Mouse (Mus musculus) midbrain, embryonic 13.5 days (tissue): Measurements from ENCODE around the gene Col23a1. TPM values are rescaled to one million over a fixed set of nuclear protein-coding genes. Genes with fewer than 3 reads are reported as not detected.

ENCODE experiments used
- ATAC-seq: fragments of 200-750 bp; cut with Nextera tagmentation; 2 replicates; pipeline ENCODE4 v1.8.0; 2017; ENCODE audit warnings: mild to moderate bottlenecking, moderate TSS enrichment, moderate library complexity
- H3K27ac ChIP-seq: fragments of 300-500 bp; sonication (generic); 2 replicates; pipeline ENCODE4 v1.5.1; 2015; ENCODE audit warnings: inconsistent platforms, mild to moderate bottlenecking, moderate library complexity
- H3K27me3 ChIP-seq: fragments of 300-500 bp; sonication (generic); 2 replicates; pipeline ENCODE4 v1.6.1; 2015; ENCODE audit warnings: mild to moderate bottlenecking, inconsistent platforms
- H3K36me3 ChIP-seq: fragments of 300-500 bp; sonication (generic); 2 replicates; pipeline ENCODE4 v1.6.1; 2015; ENCODE audit warnings: mild to moderate bottlenecking, inconsistent platforms
- H3K4me1 ChIP-seq: fragments of 300-500 bp; sonication (generic); replicated peaks from 2 replicates; pipeline ENCODE4 v1.6.1; 2015; ENCODE audit warnings: inconsistent platforms
- H3K4me2 ChIP-seq: fragments of 300-500 bp; sonication (generic); replicated peaks from 2 replicates; pipeline ENCODE4 v1.6.1; 2015; ENCODE audit warnings: moderate library complexity, mild to moderate bottlenecking, inconsistent platforms
- H3K4me3 ChIP-seq: fragments of 300-500 bp; sonication (generic); replicated peaks from 2 replicates; pipeline ENCODE4 v1.5.1; 2015; ENCODE audit warnings: mild to moderate bottlenecking, inconsistent platforms
- H3K9ac ChIP-seq: fragments of 300-500 bp; sonication (generic); replicated peaks from 2 replicates; pipeline ENCODE4 v1.6.1; 2015; ENCODE audit warnings: mild to moderate bottlenecking, inconsistent platforms
- H3K9me3 ChIP-seq: fragments of 300-500 bp; sonication (generic); 2 replicates; pipeline ENCODE4 v1.6.1; 2016; ENCODE audit warnings: mild to moderate bottlenecking, inconsistent platforms
- WGBS: fragments of 180-500 bp; shearing (Covaris S2); methylation state at CpG from one replicate; pipeline ENCODE4 v1.1.7; 2015; 5-methylcytosine and 5-hydroxymethylcytosine counted together
- polyA plus RNA-seq: library from polyadenylated mRNA; unstranded; fragments of >200 nt; fragmentation: Nextera tagmentation; extraction: Ambion mirVana; gene quantifications from 2 replicates; pipeline ENCODE4 v1.2.1, GENCODE M21; 2015

The Col23a1 gene
- polyA plus RNA-seq, 1 experiment from 2014 or later, result 5.7 TPM

GRCm38 (mm10) chr11:51576454-51576853 is 286.7 kb downstream of the Col23a1 start:
- 0 out of 2 replicates have a peak overlapping the region, but pooled peaks have one; percentile 10 for H3K27ac ChIP-seq
- H3K27me3 ChIP-seq, result no peaks in the 10 kb centered on the region
- H3K4me2 ChIP-seq, result no peak overlapping the region
- ATAC-seq, result no peak
- H3K36me3 ChIP-seq, result no peaks in the 10 kb centered on the region
- no peaks in the 10 kb centered on the region for H3K4me1 ChIP-seq
- no peak overlapping the region for H3K9ac ChIP-seq
- 74% methylated on average over 4 of the region's 4 CpGs for WGBS
- no peak overlapping the region for H3K4me3 ChIP-seq
- H3K9me3 ChIP-seq, result no peaks in the 10 kb centered on the region

- H3K4me2 ChIP-seq, result no peak overlapping the region
- no peak overlapping the region for H3K27ac ChIP-seq
- WGBS, result 87% methylated on average over 7 of the region's 7 CpGs
- no peaks in the 10 kb centered on the region for H3K9me3 ChIP-seq
- no peak for ATAC-seq
- no peak overlapping the region for H3K4me3 ChIP-seq
- no peaks in the 10 kb centered on the region for H3K36me3 ChIP-seq
- H3K9ac ChIP-seq, result no peak overlapping the region
- no peaks in the 10 kb centered on the region for H3K27me3 ChIP-seq
- no peaks in the 10 kb centered on the region for H3K4me1 ChIP-seq
These were observed 287.9 kb downstream of the Col23a1 start for GRCm38 (mm10) chr11:51577587-51577986.

GRCm38 (mm10) chr11:51579024-51579423 is 289.3 kb downstream of the Col23a1 start:
- ATAC-seq, result no peak

GRCm38 (mm10) chr11:51582713-51583112 is 293.0 kb downstream of the Col23a1 start:
- Histone ChIP-seq H3K27me3 (no peaks in the 10 kb centered on the region), H3K27ac (no peak overlapping the region), H3K4me1 (peaks cover 30% of the 10 kb centered on the region), H3K4me2 (no peak overlapping the region), H3K36me3 (peaks cover 16% of the 10 kb centered on the region), H3K9me3 (no peaks in the 10 kb centered on the region), H3K9ac (no peak overlapping the region), H3K4me3 (no peak overlapping the region)
- 26% methylated on average over 8 of the region's 8 CpGs for WGBS
- no peak for ATAC-seq

More at GRCm38 (mm10) chr11:51579024-51579423, 289.3 kb downstream of the Col23a1 start:
- Histone ChIP-seq H3K27me3 (no peaks in the 10 kb centered on the region), H3K4me2 (no peak overlapping the region), H3K4me1 (peaks cover 10% of the 10 kb centered on the region), H3K4me3 (no peak overlapping the region), H3K9me3 (no peaks in the 10 kb centered on the region), H3K27ac (no peak overlapping the region), H3K9ac (no peak overlapping the region), H3K36me3 (no peaks in the 10 kb centered on the region)
- 60% methylated on average over 4 of the region's 4 CpGs for WGBS

- peak overlapping the region; percentile 50 for H3K4me3 ChIP-seq
- H3K27ac ChIP-seq, result peak overlapping the region; percentile 93
- H3K27me3 ChIP-seq, result no peaks in the 10 kb centered on the region
- H3K9ac ChIP-seq, result peak overlapping the region; percentile 75
- H3K36me3 ChIP-seq, result peaks cover 29% of the 10 kb centered on the region
- H3K4me2 ChIP-seq, result peak overlapping the region; percentile 64
- 8% methylated on average over 9 of the region's 9 CpGs for WGBS
- H3K4me1 ChIP-seq, result peaks cover 32% of the 10 kb centered on the region
- H3K9me3 ChIP-seq, result no peaks in the 10 kb centered on the region
- peak; percentile 25 for ATAC-seq
These were observed 294.3 kb downstream of the Col23a1 start for GRCm38 (mm10) chr11:51584057-51584430.

GRCm38 (mm10) chr11:51584431-51585248 is 294.9 kb downstream of the Col23a1 start, which contains the start of gene Phykpl:
Phykpl (plus strand) TSS chr11:51584757.
- peak; percentile 93 for ATAC-seq
- H3K36me3 ChIP-seq, result peaks cover 35% of the 10 kb centered on the region
- under 1% methylated on average over 59 of the region's 59 CpGs for WGBS

GRCm38 (mm10) chr11:51585608-51586252 is 296.0 kb downstream of the Col23a1 start:
- no peaks in the 10 kb centered on the region for H3K27me3 ChIP-seq
- H3K9ac ChIP-seq, result peak overlapping the region; percentile 75
- H3K4me1 ChIP-seq, result peaks cover 32% of the 10 kb centered on the region
- ATAC-seq, result peak; percentile 15; the same call in 1 of the 2 replicates
- H3K27ac ChIP-seq, result peak overlapping the region; percentile 93
- peak overlapping the region; percentile 64 for H3K4me2 ChIP-seq
- H3K36me3 ChIP-seq, result peaks cover 46% of the 10 kb centered on the region
- no peaks in the 10 kb centered on the region for H3K9me3 ChIP-seq
- 60% methylated on average over 8 of the region's 8 CpGs for WGBS
- peak overlapping the region; percentile 50 for H3K4me3 ChIP-seq

More at GRCm38 (mm10) chr11:51584431-51585248, 294.9 kb downstream of the Col23a1 start, which contains the start of gene Phykpl:
- H3K27ac ChIP-seq, result peak within 1 kb of the TSS; percentile 93
- H3K9me3 ChIP-seq, result no peaks in the 10 kb centered on the region
- H3K4me3 ChIP-seq, result peak within 1 kb of the TSS; percentile 50
- peak within 1 kb of the TSS; percentile 64 for H3K4me2 ChIP-seq
- peak within 1 kb of the TSS; percentile 75 for H3K9ac ChIP-seq
- no peaks in the 10 kb centered on the region for H3K27me3 ChIP-seq
- H3K4me1 ChIP-seq, result peaks cover 32% of the 10 kb centered on the region

- Histone ChIP-seq H3K4me3 (no peak overlapping the region), H3K27ac (no peak overlapping the region; the same call in 1 of the 2 replicates), H3K4me2 (no peak overlapping the region), H3K9me3 (no peaks in the 10 kb centered on the region), H3K4me1 (peaks cover 32% of the 10 kb centered on the region), H3K36me3 (peaks cover 53% of the 10 kb centered on the region), H3K27me3 (no peaks in the 10 kb centered on the region), H3K9ac (no peak overlapping the region)
- no peak for ATAC-seq
- WGBS, result 94% methylated on average over 13 of the region's 13 CpGs
These were observed 296.7 kb downstream of the Col23a1 start for GRCm38 (mm10) chr11:51586411-51586810.

GRCm38 (mm10) chr11:51587059-51587458 is 297.3 kb downstream of the Col23a1 start:
- H3K36me3 ChIP-seq, result peaks cover 59% of the 10 kb centered on the region
- no peak overlapping the region; the same call in 1 of the 2 replicates for H3K27ac ChIP-seq

GRCm38 (mm10) chr11:51588833-51589232 is 299.1 kb downstream of the Col23a1 start:
- no peak overlapping the region for H3K27ac ChIP-seq
- WGBS, result over 99% methylated on average over 3 of the region's 3 CpGs

More at GRCm38 (mm10) chr11:51587059-51587458, 297.3 kb downstream of the Col23a1 start:
- Histone ChIP-seq H3K9me3 (no peaks in the 10 kb centered on the region), H3K9ac (no peak overlapping the region), H3K4me2 (no peak overlapping the region), H3K4me1 (peaks cover 32% of the 10 kb centered on the region), H3K27me3 (no peaks in the 10 kb centered on the region), H3K4me3 (no peak overlapping the region)
- WGBS, result 91% methylated on average over 1 of the region's 1 CpGs
- no peak for ATAC-seq

GRCm38 (mm10) chr11:51590002-51590401 is 300.3 kb downstream of the Col23a1 start:
- Histone ChIP-seq H3K4me1 (peaks cover 18% of the 10 kb centered on the region), H3K9ac (no peak overlapping the region), H3K9me3 (no peaks in the 10 kb centered on the region), H3K27ac (no peak overlapping the region), H3K4me2 (no peak overlapping the region), H3K27me3 (no peaks in the 10 kb centered on the region), H3K36me3 (peaks cover 87% of the 10 kb centered on the region), H3K4me3 (no peak overlapping the region)
- no peak for ATAC-seq

More at GRCm38 (mm10) chr11:51588833-51589232, 299.1 kb downstream of the Col23a1 start:
- no peak overlapping the region for H3K9ac ChIP-seq
- no peak overlapping the region for H3K4me2 ChIP-seq
- H3K4me3 ChIP-seq, result no peak overlapping the region
- ATAC-seq, result no peak
- H3K4me1 ChIP-seq, result peaks cover 24% of the 10 kb centered on the region
- H3K27me3 ChIP-seq, result no peaks in the 10 kb centered on the region
- peaks cover 77% of the 10 kb centered on the region for H3K36me3 ChIP-seq
- H3K9me3 ChIP-seq, result no peaks in the 10 kb centered on the region

- Histone ChIP-seq H3K4me1 (peaks cover 6% of the 10 kb centered on the region), H3K9ac (no peak overlapping the region), H3K4me3 (no peak overlapping the region), H3K9me3 (no peaks in the 10 kb centered on the region), H3K36me3 (peaks cover 98% of the 10 kb centered on the region), H3K27me3 (no peaks in the 10 kb centered on the region), H3K4me2 (no peak overlapping the region), H3K27ac (no peak overlapping the region)
- no peak for ATAC-seq
- 88% methylated on average over 7 of the region's 7 CpGs for WGBS
These were observed 301.4 kb downstream of the Col23a1 start for GRCm38 (mm10) chr11:51591168-51591567.
